Mouse (Mus musculus) myocyte (in vitro differentiated cells): ENCODE measurements at regions not wholly inside any gene's neighbourhood (a gene's known extent, or its start where the extent isn't known, plus 50 kb on each side); places are given as distances from the start of the nearest gene placed in this dataset.

Source experiments
- H3K27me3 ChIP-seq: one replicate; pipeline ENCODE4 v1.6.1; 2011; ENCODE audit not compliant: control insufficient read depth, insufficient read depth, insufficient read length
- H3K36me3 ChIP-seq: one replicate; pipeline ENCODE4 v1.6.1; 2011; ENCODE audit not compliant: control insufficient read depth, insufficient read depth
- H3K4me2 ChIP-seq: one replicate; pipeline ENCODE4 v1.6.1; 2011; ENCODE audit warnings: low read depth, control low read depth
- H3K4me3 ChIP-seq: one replicate; pipeline ENCODE4 v1.5.1; 2011; ENCODE audit warnings: mild to moderate bottlenecking, control low read depth, moderate library complexity
- H3K79me2 ChIP-seq: one replicate; pipeline ENCODE4 v1.6.1; 2011; ENCODE audit not compliant: control insufficient read depth, insufficient read depth
- H3ac ChIP-seq: one replicate; pipeline ENCODE4 v1.6.1; 2011; ENCODE audit not compliant: control insufficient read depth, insufficient read length
- CEBPB ChIP-seq: IDR thresholded peaks from 2 replicates; pipeline ENCODE4 v1.6.1; 2011; ENCODE audit warnings: mild to moderate bottlenecking, moderate library complexity; ENCODE audit not compliant: poor library complexity, insufficient read depth, severe bottlenecking
- E2F4 ChIP-seq: IDR thresholded peaks from one replicate; pipeline ENCODE4 v1.6.1; 2011; ENCODE audit warnings: mild to moderate bottlenecking, control low read depth, moderate library complexity; ENCODE audit not compliant: insufficient read depth
- MAX ChIP-seq: IDR thresholded peaks from one replicate; pipeline ENCODE4 v1.6.1; 2011; ENCODE audit warnings: low read depth, mild to moderate bottlenecking, control low read depth
- MYOD1 ChIP-seq, 3 experiments: IDR thresholded peaks; one replicate each; pipeline ENCODE4 v1.6.1; 2011; ENCODE audit warnings: control low read depth in 2 of 3, low read depth in 2 of 3, mild to moderate bottlenecking in 2 of 3, moderate library complexity in 1 of 3; ENCODE audit not compliant: insufficient read length in 2 of 3, control insufficient read depth in 1 of 3
- MYOG ChIP-seq, 3 experiments: IDR thresholded peaks; one replicate each; pipeline ENCODE4 v1.6.1; 2011; ENCODE audit warnings: control low read depth in 2 of 3, low read depth in 2 of 3, mild to moderate bottlenecking in 2 of 3; ENCODE audit not compliant: insufficient read length in 2 of 3, control insufficient read depth in 1 of 3, insufficient read depth in 1 of 3
- POLR2A ChIP-seq: IDR thresholded peaks from one replicate; pipeline ENCODE4 v1.6.1; 2011; ENCODE audit warnings: low read depth, mild to moderate bottlenecking, control low read depth, moderate library complexity; ENCODE audit not compliant: insufficient read length
- POLR2AphosphoS2 ChIP-seq: IDR thresholded peaks from one replicate; pipeline ENCODE4 v1.6.1; 2011; ENCODE audit warnings: low read depth, control low read depth; ENCODE audit not compliant: insufficient read length
- REST ChIP-seq: IDR thresholded peaks from one replicate; pipeline ENCODE4 v1.6.1; 2011; ENCODE audit warnings: mild to moderate bottlenecking, control low read depth, moderate library complexity; ENCODE audit not compliant: insufficient read depth, insufficient read length
- SRF ChIP-seq: IDR thresholded peaks from one replicate; pipeline ENCODE4 v1.6.1; 2011; ENCODE audit warnings: low read depth; ENCODE audit not compliant: control insufficient read depth, insufficient read length
- TCF12 ChIP-seq: IDR thresholded peaks from one replicate; pipeline ENCODE4 v1.6.1; 2011; ENCODE audit warnings: mild to moderate bottlenecking, control low read depth; ENCODE audit not compliant: poor library complexity, insufficient read depth, severe bottlenecking
- TCF3 ChIP-seq: IDR thresholded peaks from one replicate; pipeline ENCODE4 v1.6.1; 2011; ENCODE audit warnings: low read depth, control low read depth; ENCODE audit not compliant: insufficient read length
- USF1 ChIP-seq: IDR thresholded peaks from one replicate; pipeline ENCODE4 v1.6.1; 2011; ENCODE audit warnings: low read depth, mild to moderate bottlenecking, control low read depth, moderate library complexity

- Histone ChIP-seq H3K4me2 (no peak overlapping the region), H3ac (no peak overlapping the region), H3K27me3 (no peaks in the 10 kb centered on the region), H3K36me3 (no peaks in the 10 kb centered on the region), H3K4me3 (no peak overlapping the region), H3K79me2 (no peaks in the 10 kb centered on the region)
- no peak for TF ChIP-seq MAX
- TF ChIP-seq MYOG (IDR thresholded peaks at IDR 0.05; ENCODE audit: control insufficient read depth in 1 of 3, insufficient read depth in 1 of 3, insufficient read length in 2 of 3, low read depth in 2 of 3): no peak
- TF ChIP-seq E2F4: no peak
- TF ChIP-seq USF1: no peak
- TF ChIP-seq TCF12: no peak
- TF ChIP-seq POLR2AphosphoS2: no peak
- no peak for TF ChIP-seq SRF
- no peak for TF ChIP-seq REST
- TF ChIP-seq MYOD1 (IDR thresholded peaks at IDR 0.05; ENCODE audit: control insufficient read depth in 1 of 3, insufficient read length in 2 of 3, low read depth in 2 of 3): no peak
- TF ChIP-seq CEBPB: no peak
- TF ChIP-seq POLR2A: no peak
- no peak for TF ChIP-seq TCF3
Measured at GRCm38 (mm10) chr7:111969198-111969887, 54.0 kb upstream of the Usp47 start.

- no peaks in the 10 kb centered on the region for H3K79me2 ChIP-seq
- no peak overlapping the region for H3K4me3 ChIP-seq
- H3K4me2 ChIP-seq: no peak overlapping the region
- no peak overlapping the region for H3ac ChIP-seq
- H3K36me3 ChIP-seq: no peaks in the 10 kb centered on the region
- no peaks in the 10 kb centered on the region for H3K27me3 ChIP-seq
- TF ChIP-seq USF1: no peak
- no peak for TF ChIP-seq TCF12
- no peak for TF ChIP-seq MAX
- no peak for TF ChIP-seq TCF3
- no peak for TF ChIP-seq E2F4
- TF ChIP-seq POLR2A: no peak
- no peak for TF ChIP-seq CEBPB
- no peak for TF ChIP-seq MYOG (IDR thresholded peaks at IDR 0.05; ENCODE audit: control insufficient read depth in 1 of 3, insufficient read depth in 1 of 3, insufficient read length in 2 of 3, low read depth in 2 of 3)
- no peak for TF ChIP-seq MYOD1 (IDR thresholded peaks at IDR 0.05; ENCODE audit: control insufficient read depth in 1 of 3, insufficient read length in 2 of 3, low read depth in 2 of 3)
- TF ChIP-seq POLR2AphosphoS2: no peak
- TF ChIP-seq SRF: no peak
- TF ChIP-seq REST: no peak
Measured at GRCm38 (mm10) chr7:111968261-111968660, 55.0 kb upstream of the Usp47 start.

GRCm38 (mm10) chr7:111966716-111967115 is 56.6 kb upstream of the Usp47 start:
- Histone ChIP-seq H3ac (no peak overlapping the region), H3K36me3 (no peaks in the 10 kb centered on the region), H3K27me3 (no peaks in the 10 kb centered on the region), H3K4me2 (no peak overlapping the region), H3K4me3 (no peak overlapping the region), H3K79me2 (no peaks in the 10 kb centered on the region)
- TF ChIP-seq SRF: no peak
- TF ChIP-seq TCF3: no peak
- TF ChIP-seq USF1: no peak
- TF ChIP-seq POLR2AphosphoS2: no peak
- TF ChIP-seq REST: no peak
- no peak for TF ChIP-seq POLR2A

- Histone ChIP-seq H3K79me2 (no peaks in the 10 kb centered on the region), H3ac (no peak overlapping the region), H3K4me3 (no peak overlapping the region), H3K4me2 (no peak overlapping the region), H3K36me3 (no peaks in the 10 kb centered on the region), H3K27me3 (no peaks in the 10 kb centered on the region)
- TF ChIP-seq REST: no peak
Measured at GRCm38 (mm10) chr7:111963969-111964368, 59.3 kb upstream of the Usp47 start.

GRCm38 (mm10) chr7:111959977-111960376 is 63.3 kb upstream of the Usp47 start:
- no peak overlapping the region for H3ac ChIP-seq
- TF ChIP-seq MAX: no peak
- TF ChIP-seq SRF: no peak
- no peak for TF ChIP-seq POLR2A
- TF ChIP-seq E2F4: no peak
- no peak for TF ChIP-seq MYOG (IDR thresholded peaks at IDR 0.05; ENCODE audit: control insufficient read depth in 1 of 3, insufficient read depth in 1 of 3, insufficient read length in 2 of 3, low read depth in 2 of 3)
- no peak for TF ChIP-seq REST
- TF ChIP-seq USF1: no peak
- TF ChIP-seq POLR2AphosphoS2: no peak
- no peak for TF ChIP-seq TCF3
- TF ChIP-seq MYOD1 (IDR thresholded peaks at IDR 0.05; ENCODE audit: control insufficient read depth in 1 of 3, insufficient read length in 2 of 3, low read depth in 2 of 3): no peak
- no peak for TF ChIP-seq CEBPB
- TF ChIP-seq TCF12: no peak
- H3K4me2 ChIP-seq: no peak overlapping the region
- H3K27me3 ChIP-seq: no peaks in the 10 kb centered on the region
- H3K36me3 ChIP-seq: no peaks in the 10 kb centered on the region
- H3K79me2 ChIP-seq: no peaks in the 10 kb centered on the region
- H3K4me3 ChIP-seq: no peak overlapping the region
